Mouse (Mus musculus): ENCODE results near the gene Gm10322. TPM values are rescaled to one million over a fixed set of nuclear protein-coding genes. Genes with fewer than 3 reads are reported as not detected.
A peak's percentile ranks its signal among the peaks of the same experiment; 100 is the strongest.

The Gm10322 gene
- polyA plus RNA-seq, 1 experiment from 2014 or later: not detected

- 77% methylated on average over 5 of the region's 5 CpGs for WGBS
- ATAC-seq (replicated peaks; ENCODE audit: low FRiP score): no peak
- Histone ChIP-seq H3K4me2 (ENCODE audit: low read depth, low read length, severe bottlenecking) (no peak overlapping the region), H3K36me3 (ENCODE audit: control insufficient read depth, insufficient read depth, low read length) (no peaks in the 10 kb centered on the region), H3K4me1 (replicated peaks; ENCODE audit: control insufficient read depth, insufficient read depth, low read length) (no peaks in the 10 kb centered on the region), H3K27me3 (ENCODE audit: control insufficient read depth, insufficient read depth, low read length) (no peaks in the 10 kb centered on the region), H3K9me3 (ENCODE audit: control insufficient read depth, low read length) (no peaks in the 10 kb centered on the region), H3K27ac (ENCODE audit: low read depth, low read length) (no peak overlapping the region), H3K9ac (ENCODE audit: low read length) (no peak overlapping the region), H3K4me3 (ENCODE audit: low read depth, low read length) (no peak overlapping the region)
- no peak for DNase-seq (ENCODE audit: low spot score)
Measured at GRCm38 (mm10) chr10:59613276-59613675, 2.6 kb upstream of the Gm10322 start.

- Histone ChIP-seq H3K4me2 (ENCODE audit: low read depth, low read length, severe bottlenecking) (no peak overlapping the region), H3K4me1 (replicated peaks; ENCODE audit: control insufficient read depth, insufficient read depth, low read length) (no peaks in the 10 kb centered on the region), H3K9ac (ENCODE audit: low read length) (no peak overlapping the region), H3K27ac (ENCODE audit: low read depth, low read length) (no peak overlapping the region), H3K9me3 (ENCODE audit: control insufficient read depth, low read length) (no peaks in the 10 kb centered on the region), H3K36me3 (ENCODE audit: control insufficient read depth, insufficient read depth, low read length) (no peaks in the 10 kb centered on the region), H3K4me3 (ENCODE audit: low read depth, low read length) (no peak overlapping the region), H3K27me3 (ENCODE audit: control insufficient read depth, insufficient read depth, low read length) (no peaks in the 10 kb centered on the region)
- DNase-seq (ENCODE audit: low spot score) (no peak), ATAC-seq (replicated peaks; ENCODE audit: low FRiP score) (no peak)
- 87% methylated on average over 5 of the region's 5 CpGs for WGBS
Measured at GRCm38 (mm10) chr10:59614141-59614540, 1.7 kb upstream of the Gm10322 start.

GRCm38 (mm10) chr10:59615411-59615810 lies 452 bp upstream of the Gm10322 start:
- Histone ChIP-seq H3K36me3 (ENCODE audit: control insufficient read depth, insufficient read depth, low read length) (no peaks in the 10 kb centered on the region), H3K4me2 (ENCODE audit: low read depth, low read length, severe bottlenecking) (peak overlapping the region; percentile 90), H3K9ac (ENCODE audit: low read length) (no peak overlapping the region), H3K27me3 (ENCODE audit: control insufficient read depth, insufficient read depth, low read length) (no peaks in the 10 kb centered on the region), H3K27ac (ENCODE audit: low read depth, low read length) (no peak overlapping the region), H3K4me3 (ENCODE audit: low read depth, low read length) (peak overlapping the region; percentile 90), H3K4me1 (replicated peaks; ENCODE audit: control insufficient read depth, insufficient read depth, low read length) (no peaks in the 10 kb centered on the region), H3K9me3 (ENCODE audit: control insufficient read depth, low read length) (no peaks in the 10 kb centered on the region)
- ATAC-seq (replicated peaks; ENCODE audit: low FRiP score) (no peak), DNase-seq (ENCODE audit: low spot score) (no peak)
- 32% methylated on average over 5 of the region's 5 CpGs for WGBS

- Histone ChIP-seq H3K9ac (ENCODE audit: low read length) (peak within 1 kb of the TSS; percentile 90), H3K4me3 (ENCODE audit: low read depth, low read length) (peak within 1 kb of the TSS; percentile 90), H3K27me3 (ENCODE audit: control insufficient read depth, insufficient read depth, low read length) (no peaks in the 10 kb centered on the region), H3K4me2 (ENCODE audit: low read depth, low read length, severe bottlenecking) (peak within 1 kb of the TSS; percentile 90), H3K4me1 (replicated peaks; ENCODE audit: control insufficient read depth, insufficient read depth, low read length) (no peaks in the 10 kb centered on the region), H3K36me3 (ENCODE audit: control insufficient read depth, insufficient read depth, low read length) (no peaks in the 10 kb centered on the region), H3K9me3 (ENCODE audit: control insufficient read depth, low read length) (no peaks in the 10 kb centered on the region), H3K27ac (ENCODE audit: low read depth, low read length) (peak within 1 kb of the TSS; percentile 62; the same call in 1 of the 2 replicates)
- 1% methylated on average over 27 of the region's 36 CpGs for WGBS
- DNase-seq (ENCODE audit: low spot score) (peak; percentile 97), ATAC-seq (replicated peaks; ENCODE audit: low FRiP score) (peak; percentile 100)
Measured at GRCm38 (mm10) chr10:59616522-59616921, 659 bp downstream of the Gm10322 start, which contains the start of gene Mcu. TSS of gene Mcu (minus strand) at chr10:59616692.

- no peak overlapping the region for H3K4me2 ChIP-seq (ENCODE audit: low read depth, low read length, severe bottlenecking)
- H3K27me3 ChIP-seq (ENCODE audit: control insufficient read depth, insufficient read depth, low read length): no peaks in the 10 kb centered on the region
- ATAC-seq (replicated peaks; ENCODE audit: low FRiP score) (no peak), DNase-seq (ENCODE audit: low spot score) (no peak)
- H3K27ac ChIP-seq (ENCODE audit: low read depth, low read length): no peak overlapping the region
- H3K4me3 ChIP-seq (ENCODE audit: low read depth, low read length): no peak overlapping the region
- H3K9me3 ChIP-seq (ENCODE audit: control insufficient read depth, low read length): no peaks in the 10 kb centered on the region
- H3K4me1 ChIP-seq (replicated peaks; ENCODE audit: control insufficient read depth, insufficient read depth, low read length): no peaks in the 10 kb centered on the region
- WGBS: 91% methylated on average over 7 of the region's 7 CpGs
- H3K9ac ChIP-seq (ENCODE audit: low read length): no peak overlapping the region
- H3K36me3 ChIP-seq (ENCODE audit: control insufficient read depth, insufficient read depth, low read length): no peaks in the 10 kb centered on the region
Measured at GRCm38 (mm10) chr10:59617776-59618175, 1.9 kb downstream of the Gm10322 start.

- ATAC-seq (replicated peaks; ENCODE audit: low FRiP score): no peak
- DNase-seq (ENCODE audit: low spot score): no peak
- Histone ChIP-seq H3K4me2 (ENCODE audit: low read depth, low read length, severe bottlenecking) (no peak overlapping the region), H3K9ac (ENCODE audit: low read length) (no peak overlapping the region), H3K4me3 (ENCODE audit: low read depth, low read length) (no peak overlapping the region), H3K27me3 (ENCODE audit: control insufficient read depth, insufficient read depth, low read length) (no peaks in the 10 kb centered on the region), H3K4me1 (replicated peaks; ENCODE audit: control insufficient read depth, insufficient read depth, low read length) (no peaks in the 10 kb centered on the region), H3K36me3 (ENCODE audit: control insufficient read depth, insufficient read depth, low read length) (no peaks in the 10 kb centered on the region), H3K9me3 (ENCODE audit: control insufficient read depth, low read length) (no peaks in the 10 kb centered on the region), H3K27ac (ENCODE audit: low read depth, low read length) (no peak overlapping the region)
- WGBS: 78% methylated on average over 10 of the region's 10 CpGs
Measured at GRCm38 (mm10) chr10:59621355-59621754, 5.5 kb downstream of the Gm10322 start.

- no peaks in the 10 kb centered on the region for H3K36me3 ChIP-seq (ENCODE audit: control insufficient read depth, insufficient read depth, low read length)
- 76% methylated on average over 5 of the region's 5 CpGs for WGBS
- H3K4me2 ChIP-seq (ENCODE audit: low read depth, low read length, severe bottlenecking): no peak overlapping the region
- no peaks in the 10 kb centered on the region for H3K4me1 ChIP-seq (replicated peaks; ENCODE audit: control insufficient read depth, insufficient read depth, low read length)
- H3K27me3 ChIP-seq (ENCODE audit: control insufficient read depth, insufficient read depth, low read length): no peaks in the 10 kb centered on the region
- DNase-seq (ENCODE audit: low spot score): no peak
- no peak overlapping the region for H3K27ac ChIP-seq (ENCODE audit: low read depth, low read length)
- no peak overlapping the region for H3K4me3 ChIP-seq (ENCODE audit: low read depth, low read length)
- H3K9ac ChIP-seq (ENCODE audit: low read length): no peak overlapping the region
- H3K9me3 ChIP-seq (ENCODE audit: control insufficient read depth, low read length): no peaks in the 10 kb centered on the region
- no peak for ATAC-seq (replicated peaks; ENCODE audit: low FRiP score)
Measured at GRCm38 (mm10) chr10:59623496-59623895, 7.6 kb downstream of the Gm10322 start.

- no peaks in the 10 kb centered on the region for H3K27me3 ChIP-seq (ENCODE audit: control insufficient read depth, insufficient read depth, low read length)
- WGBS: 45% methylated on average over 17 of the region's 17 CpGs
- ATAC-seq (replicated peaks; ENCODE audit: low FRiP score) (0 out of 2 replicates have a peak, but pooled peaks have one; percentile 56), DNase-seq (ENCODE audit: low spot score) (no peak)
- no peak overlapping the region for H3K9ac ChIP-seq (ENCODE audit: low read length)
- H3K4me2 ChIP-seq (ENCODE audit: low read depth, low read length, severe bottlenecking): no peak overlapping the region
- H3K4me3 ChIP-seq (ENCODE audit: low read depth, low read length): no peak overlapping the region
- H3K9me3 ChIP-seq (ENCODE audit: control insufficient read depth, low read length): no peaks in the 10 kb centered on the region
- H3K36me3 ChIP-seq (ENCODE audit: control insufficient read depth, insufficient read depth, low read length): no peaks in the 10 kb centered on the region
- H3K27ac ChIP-seq (ENCODE audit: low read depth, low read length): no peak overlapping the region
- no peaks in the 10 kb centered on the region for H3K4me1 ChIP-seq (replicated peaks; ENCODE audit: control insufficient read depth, insufficient read depth, low read length)
Measured at GRCm38 (mm10) chr10:59628641-59629505, 13.0 kb downstream of the Gm10322 start.

- no peaks in the 10 kb centered on the region for H3K36me3 ChIP-seq (ENCODE audit: control insufficient read depth, insufficient read depth, low read length)
- ATAC-seq (replicated peaks; ENCODE audit: low FRiP score) (no peak), DNase-seq (ENCODE audit: low spot score) (no peak)
- H3K4me1 ChIP-seq (replicated peaks; ENCODE audit: control insufficient read depth, insufficient read depth, low read length): no peaks in the 10 kb centered on the region
- no peaks in the 10 kb centered on the region for H3K27me3 ChIP-seq (ENCODE audit: control insufficient read depth, insufficient read depth, low read length)
- no peak overlapping the region for H3K4me3 ChIP-seq (ENCODE audit: low read depth, low read length)
- no peaks in the 10 kb centered on the region for H3K9me3 ChIP-seq (ENCODE audit: control insufficient read depth, low read length)
- no peak overlapping the region for H3K27ac ChIP-seq (ENCODE audit: low read depth, low read length)
- no peak overlapping the region for H3K4me2 ChIP-seq (ENCODE audit: low read depth, low read length, severe bottlenecking)
- no peak overlapping the region for H3K9ac ChIP-seq (ENCODE audit: low read length)
- 84% methylated on average over 4 of the region's 4 CpGs for WGBS
Measured at GRCm38 (mm10) chr10:59629506-59629782, 13.6 kb downstream of the Gm10322 start.
